Mouse (Mus musculus): ENCODE data around the gene Ano8. TPM values are rescaled to one million over a fixed set of nuclear protein-coding genes. Genes with fewer than 3 reads are reported as not detected.

Ano8 gene
- polyA plus RNA-seq, 1 experiment: 10.0 TPM

- TF ChIP-seq CTCF (IDR thresholded peaks at IDR 0.05; ENCODE audit: low read depth, low read length) (no peak), POLR2A (IDR thresholded peaks at IDR 0.05; ENCODE audit: borderline replicate concordance, low read depth, low read length) (no peak)
- no peak overlapping the region for H3K27ac ChIP-seq (ENCODE audit: insufficient read depth, low read depth, low read length)
- H3K4me3 ChIP-seq (ENCODE audit: insufficient read depth, low read length): peak overlapping the region; percentile 72
- H3K4me1 ChIP-seq (ENCODE audit: control insufficient read depth, insufficient read depth, low read length): peaks cover 5% of the 10 kb centered on the region; the same call in 1 of the 2 replicates
These were observed 1.0 kb downstream of the Ano8 start for GRCm38 (mm10) chr8:71484736-71485135.

- TF ChIP-seq POLR2A (IDR thresholded peaks at IDR 0.05; ENCODE audit: borderline replicate concordance, low read depth, low read length) (no peak), CTCF (IDR thresholded peaks at IDR 0.05; ENCODE audit: low read depth, low read length) (no peak)
- no peak overlapping the region for H3K4me3 ChIP-seq (ENCODE audit: insufficient read depth, low read length)
- no peak overlapping the region for H3K27ac ChIP-seq (ENCODE audit: insufficient read depth, low read depth, low read length)
- H3K4me1 ChIP-seq (ENCODE audit: control insufficient read depth, insufficient read depth, low read length): peaks cover 5% of the 10 kb centered on the region; the same call in 1 of the 2 replicates
These were observed 1.8 kb downstream of the Ano8 start for GRCm38 (mm10) chr8:71483932-71484331.

GRCm38 (mm10) chr8:71478943-71479342 is 6.8 kb downstream of the Ano8 start:
- H3K27ac ChIP-seq (ENCODE audit: insufficient read depth, low read depth, low read length): no peak overlapping the region
- H3K4me3 ChIP-seq (ENCODE audit: insufficient read depth, low read length): no peak overlapping the region

GRCm38 (mm10) chr8:71477196-71477845 is 8.4 kb downstream of the Ano8 start:
- Histone ChIP-seq H3K27ac (ENCODE audit: insufficient read depth, low read depth, low read length) (no peak overlapping the region), H3K4me1 (ENCODE audit: control insufficient read depth, insufficient read depth, low read length) (peaks cover 8% of the 10 kb centered on the region), H3K4me3 (ENCODE audit: insufficient read depth, low read length) (peak overlapping the region; percentile 25; the same call in 1 of the 2 replicates)
- TF ChIP-seq POLR2A (IDR thresholded peaks at IDR 0.05; ENCODE audit: borderline replicate concordance, low read depth, low read length) (no peak), CTCF (IDR thresholded peaks at IDR 0.05; ENCODE audit: low read depth, low read length) (peak; percentile 68)

More at GRCm38 (mm10) chr8:71478943-71479342, 6.8 kb downstream of the Ano8 start:
- H3K4me1 ChIP-seq (ENCODE audit: control insufficient read depth, insufficient read depth, low read length): peaks cover 8% of the 10 kb centered on the region
- TF ChIP-seq CTCF (IDR thresholded peaks at IDR 0.05; ENCODE audit: low read depth, low read length) (no peak), POLR2A (IDR thresholded peaks at IDR 0.05; ENCODE audit: borderline replicate concordance, low read depth, low read length) (no peak)

- H3K4me1 ChIP-seq (ENCODE audit: control insufficient read depth, insufficient read depth, low read length): peaks cover 8% of the 10 kb centered on the region
- peak overlapping the region; percentile 68 for H3K27ac ChIP-seq (ENCODE audit: insufficient read depth, low read depth, low read length)
- H3K4me3 ChIP-seq (ENCODE audit: insufficient read depth, low read length): peak overlapping the region; percentile 85
- no peak for TF ChIP-seq POLR2A (IDR thresholded peaks at IDR 0.05; ENCODE audit: borderline replicate concordance, low read depth, low read length)
- no peak for TF ChIP-seq CTCF (IDR thresholded peaks at IDR 0.05; ENCODE audit: low read depth, low read length)
These were observed 9.4 kb downstream of the Ano8 start for GRCm38 (mm10) chr8:71476099-71476940.

- peaks cover 8% of the 10 kb centered on the region for H3K4me1 ChIP-seq (ENCODE audit: control insufficient read depth, insufficient read depth, low read length)
- H3K27ac ChIP-seq (ENCODE audit: insufficient read depth, low read depth, low read length): no peak overlapping the region
- TF ChIP-seq POLR2A (IDR thresholded peaks at IDR 0.05; ENCODE audit: borderline replicate concordance, low read depth, low read length): no peak
- TF ChIP-seq CTCF (IDR thresholded peaks at IDR 0.05; ENCODE audit: low read depth, low read length): no peak
- H3K4me3 ChIP-seq (ENCODE audit: insufficient read depth, low read length): peak overlapping the region; percentile 85
These were observed 10.1 kb downstream of the Ano8 start for GRCm38 (mm10) chr8:71475702-71476075.

DNA sequence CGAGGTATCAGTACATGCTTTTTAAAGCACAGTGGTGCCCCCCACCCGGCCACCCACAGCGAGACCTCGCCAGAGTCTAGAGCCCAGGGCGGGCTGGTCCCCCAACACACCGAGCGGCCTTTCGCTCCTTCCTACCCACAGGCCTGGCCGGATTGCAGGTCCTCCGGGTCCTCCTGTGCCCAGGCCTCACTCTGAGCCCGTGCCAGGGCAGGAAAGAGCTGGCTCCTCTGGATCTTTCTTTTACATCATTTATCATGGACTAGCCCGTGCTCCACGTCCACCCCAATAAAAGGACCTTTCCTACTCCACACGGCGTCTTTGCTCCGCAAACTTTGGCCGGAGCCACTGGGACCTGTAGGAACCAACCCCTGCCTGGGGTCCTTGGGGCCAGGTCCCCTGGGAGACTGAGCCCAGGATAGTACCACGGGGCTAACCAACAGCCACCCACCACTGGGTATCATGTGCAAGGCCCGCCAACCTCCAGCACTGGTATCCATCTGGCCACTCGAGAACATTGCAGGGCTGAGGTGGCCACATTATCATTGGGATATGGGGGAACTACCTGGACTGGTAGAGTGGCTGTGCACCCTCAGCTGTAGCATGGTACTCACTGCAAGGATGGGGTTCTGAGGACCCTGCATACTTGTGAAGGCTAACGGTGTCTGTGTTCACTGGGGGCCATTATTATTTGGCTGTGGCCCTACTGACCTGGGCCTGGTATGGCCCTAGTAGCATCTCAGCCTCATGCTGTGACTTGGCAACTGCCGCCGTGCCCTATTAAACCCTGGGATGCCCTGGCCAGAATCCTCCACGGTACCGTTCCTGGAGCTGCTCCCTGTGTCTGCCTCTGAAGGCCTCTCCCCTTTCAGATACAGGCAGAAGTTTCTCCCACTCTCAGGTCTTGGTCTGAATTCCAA is 10.7 kb downstream of the Ano8 start:
- TF ChIP-seq CTCF (IDR thresholded peaks at IDR 0.05; ENCODE audit: low read depth, low read length) (no peak), POLR2A (IDR thresholded peaks at IDR 0.05; ENCODE audit: borderline replicate concordance, low read depth, low read length) (no peak)
- no peak overlapping the region for H3K27ac ChIP-seq (ENCODE audit: insufficient read depth, low read depth, low read length)
- H3K4me3 ChIP-seq (ENCODE audit: insufficient read depth, low read length): no peak overlapping the region
- peaks cover 13% of the 10 kb centered on the region for H3K4me1 ChIP-seq (ENCODE audit: control insufficient read depth, insufficient read depth, low read length)

- TF ChIP-seq CTCF (IDR thresholded peaks at IDR 0.05; ENCODE audit: low read depth, low read length): no peak
- no peak for TF ChIP-seq POLR2A (IDR thresholded peaks at IDR 0.05; ENCODE audit: borderline replicate concordance, low read depth, low read length)
- Histone ChIP-seq H3K27ac (ENCODE audit: insufficient read depth, low read depth, low read length) (no peak overlapping the region), H3K4me1 (ENCODE audit: control insufficient read depth, insufficient read depth, low read length) (peaks cover 16% of the 10 kb centered on the region), H3K4me3 (ENCODE audit: insufficient read depth, low read length) (no peak overlapping the region)
These were observed 11.4 kb downstream of the Ano8 start for GRCm38 (mm10) chr8:71474344-71474743.

DNA sequence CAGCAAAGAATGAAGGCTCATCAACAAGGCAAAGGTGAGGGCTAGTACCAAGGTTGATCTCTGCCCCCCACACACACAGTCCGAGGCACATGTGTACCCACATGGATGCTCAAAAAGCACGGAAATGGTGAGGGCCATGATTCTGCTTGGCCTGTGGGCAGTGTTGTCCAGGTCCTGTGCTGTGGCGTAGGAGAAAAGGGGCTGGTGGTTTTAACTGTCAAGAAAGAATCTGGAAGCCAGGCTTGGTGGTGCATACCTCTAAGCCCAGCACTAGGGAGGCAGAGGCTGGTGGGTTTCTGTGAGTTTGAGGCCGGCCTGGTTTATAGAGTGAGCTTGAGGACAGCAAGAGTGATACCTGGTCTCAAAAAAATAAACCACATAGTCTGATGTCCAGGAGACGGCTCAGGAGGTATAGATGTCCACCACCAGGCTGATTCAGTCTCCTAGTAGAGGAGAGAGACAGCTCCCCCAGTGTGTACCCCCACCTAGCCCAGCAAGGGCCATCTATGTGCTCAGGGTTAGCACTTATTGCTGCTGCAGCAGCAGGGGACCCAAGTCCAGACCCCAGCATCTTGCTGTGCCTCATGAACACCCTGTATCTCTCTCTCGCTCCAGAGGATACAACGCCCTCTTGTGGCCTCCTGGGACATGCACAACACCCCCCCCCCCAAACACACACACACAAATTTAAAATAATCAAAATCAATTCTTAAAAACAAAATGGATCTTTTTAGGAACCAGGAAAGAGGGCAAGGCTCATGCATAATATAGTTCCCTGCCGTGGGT is 13.0 kb downstream of the Ano8 start:
- Histone ChIP-seq H3K27ac (ENCODE audit: insufficient read depth, low read depth, low read length) (no peak overlapping the region), H3K4me3 (ENCODE audit: insufficient read depth, low read length) (no peak overlapping the region), H3K4me1 (ENCODE audit: control insufficient read depth, insufficient read depth, low read length) (peaks cover 16% of the 10 kb centered on the region)
- TF ChIP-seq CTCF (IDR thresholded peaks at IDR 0.05; ENCODE audit: low read depth, low read length): peak; percentile 14; the same call in 1 of the 2 replicates
- TF ChIP-seq POLR2A (IDR thresholded peaks at IDR 0.05; ENCODE audit: borderline replicate concordance, low read depth, low read length): no peak
